ENCODE assay signal across 8 mouse cellular contexts in the genomic region with DNA sequence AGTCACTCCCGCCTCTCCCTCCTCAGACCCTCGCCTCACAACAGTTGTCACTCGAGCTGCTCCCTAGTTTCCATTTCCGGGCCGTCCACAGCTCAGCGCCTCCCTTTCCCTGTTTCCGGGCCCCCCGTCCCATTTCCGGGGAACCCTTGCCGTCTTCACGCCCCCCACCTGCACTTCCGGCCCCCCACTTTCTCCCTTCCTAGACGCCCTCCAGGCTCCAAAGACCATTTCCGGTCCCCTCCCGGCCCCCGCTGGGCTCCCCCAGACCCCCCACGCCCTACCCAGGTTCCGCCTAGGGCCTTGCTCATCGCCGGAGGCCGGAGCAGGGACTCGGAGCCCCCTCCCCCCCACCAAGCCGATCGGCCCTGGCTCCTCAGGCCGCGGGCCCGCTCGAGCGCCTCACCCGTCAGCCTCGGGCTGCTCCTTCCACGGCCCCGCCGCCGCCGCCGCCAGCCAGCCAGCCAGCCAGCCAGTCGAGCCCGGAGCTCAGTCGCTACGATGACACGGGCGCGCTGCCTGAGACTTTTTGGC. TPM values are rescaled to one million over a fixed set of nuclear protein-coding genes. Genes with fewer than 3 reads are reported as not detected.
DNase-seq lines count a peak whose midpoint lies in the region; ATAC-seq and TF ChIP-seq lines count a peak whose summit lies in the region.

No protein-coding gene starts in this region.

- peak overlapping the region; percentile 80 for H3K9ac ChIP-seq in forebrain, embryonic 15.5 days (replicated peaks)
- peak overlapping the region; percentile 99 for H3K9ac ChIP-seq in lung, embryonic 15.5 days

- H3K4me3 ChIP-seq in forebrain, embryonic 15.5 days, result peak overlapping the region; percentile 73
- H3K4me3 ChIP-seq in lung, embryonic 15.5 days, result peak overlapping the region; percentile 99
- peak overlapping the region; percentile 100 for H3K4me3 ChIP-seq in olfactory bulb, adult 2 months (ENCODE audit: insufficient read depth, low read depth, low read length)

- H3K9me3 ChIP-seq in forebrain, embryonic 15.5 days, result no peaks in the 10 kb centered on the region
- H3K9me3 ChIP-seq in lung, embryonic 15.5 days, result no peaks in the 10 kb centered on the region

- no peak for TF ChIP-seq CTCF in olfactory bulb, adult 2 months (IDR thresholded peaks at IDR 0.05; ENCODE audit: insufficient read depth, low read depth, low read length)

- no peak for TF ChIP-seq POLR2A in olfactory bulb, adult 2 months (IDR thresholded peaks at IDR 0.05; ENCODE audit: insufficient read depth, low read depth, low read length)

- WGBS in forebrain, embryonic 15.5 days, result 0% methylated on average over 44 of the region's 44 CpGs
- WGBS in lung, embryonic 15.5 days, result under 1% methylated on average over 31 of the region's 44 CpGs
- under 1% methylated on average over 44 of the region's 44 CpGs for WGBS in olfactory bulb, adult 2 months

- no peaks in the 10 kb centered on the region for H3K36me3 ChIP-seq in forebrain, embryonic 15.5 days
- no peaks in the 10 kb centered on the region for H3K36me3 ChIP-seq in lung, embryonic 15.5 days

- H3K4me1 ChIP-seq in forebrain, embryonic 15.5 days, result peaks cover 28% of the 10 kb centered on the region
- H3K4me1 ChIP-seq in lung, embryonic 15.5 days, result 0 out of 2 replicates have a peak, but pooled peaks cover 16% of the 10 kb centered on the region
- H3K4me1 ChIP-seq in olfactory bulb, adult 2 months (ENCODE audit: control insufficient read depth, insufficient read depth, low read length), result peaks cover 3% of the 10 kb centered on the region; the same call in 1 of the 2 replicates

- no peaks in the 10 kb centered on the region for H3K27me3 ChIP-seq in forebrain, embryonic 15.5 days
- no peaks in the 10 kb centered on the region for H3K27me3 ChIP-seq in lung, embryonic 15.5 days

- peak overlapping the region; percentile 99 for H3K27ac ChIP-seq in forebrain, embryonic 15.5 days (replicated peaks)
- H3K27ac ChIP-seq in lung, embryonic 15.5 days, result peak overlapping the region; percentile 98
- peak overlapping the region; percentile 77; the same call in 1 of the 2 replicates for H3K27ac ChIP-seq in olfactory bulb, adult 2 months (ENCODE audit: insufficient read depth, low read depth, low read length)

- ATAC-seq in CD4-positive, CD25-positive, alpha-beta regulatory T cell, adult 4 months, result peak; percentile 43
- peak; percentile 76 for ATAC-seq in forebrain, embryonic 15.5 days (replicated peaks)
- peak; percentile 60 for ATAC-seq in lung, embryonic 15.5 days (ENCODE audit: borderline replicate concordance, extremely low read depth, low FRiP score, low TSS enrichment)

- intact Hi-C loops in heart, postnatal 25 days (cut with DNase I), result no loop called here

- peak overlapping the region; percentile 68 for H3K4me2 ChIP-seq in forebrain, embryonic 15.5 days (replicated peaks)
- H3K4me2 ChIP-seq in lung, embryonic 15.5 days, result peak overlapping the region; percentile 67

- peak; percentile 50 for DNase-seq in brain, embryonic 18.5 days (ENCODE audit: low read depth, low spot score)
- DNase-seq in heart, postnatal 25 days (ENCODE audit: low spot score), result peak; percentile 57
- peak; percentile 47 to 54 for DNase-seq in layer of hippocampus, adult 8-10 months (ENCODE audit: low spot score in 2 of 2)
- DNase-seq in thymus, adult 18-20 months, result peak; percentile 79 to 84

RNA-seq across cellular contexts. Expression of gene Fbxo36, which starts 1.0 kb away (rescaled TPM):
- 1 to 10 TPM; 1.4 to 2.4 TPM for polyA plus RNA-seq in CD4-positive, CD25-positive, alpha-beta regulatory T cell, adult 4 months (2017; shearing (Covaris generic))
- polyA plus RNA-seq in forebrain, embryonic 15.5 days (2015; fragmentation: Nextera tagmentation; extraction: Ambion mirVana), result 4.4 and 6.5 TPM in 2 replicates
- total RNA-seq in heart, postnatal 25 days (2021), result 1 to 10 TPM in 1 of 2 experiments, under 1 TPM in 1; 0.98 to 1.7 TPM
- 1 to 10 TPM; 1.7 to 5.4 (median 3.5) TPM for total RNA-seq in layer of hippocampus, adult 8-10 months (2022)
- 16.0 and 16.5 TPM in 2 replicates for polyA plus RNA-seq in lung, embryonic 15.5 days (2015; fragmentation: Nextera tagmentation; extraction: Ambion mirVana)
- not detected in 2 replicates for polyA plus RNA-seq in olfactory bulb, adult 2 months (2012; ENCODE audit: insufficient read depth, insufficient read length, low replicate concordance, missing spikeins)

RNA-seq across cellular contexts. Expression of gene Trip12, which starts 1.6 kb away (rescaled TPM):
- 100 to 1,000 TPM; 156 to 163 TPM for polyA plus RNA-seq in CD4-positive, CD25-positive, alpha-beta regulatory T cell, adult 4 months (2017; shearing (Covaris generic))
- polyA plus RNA-seq in forebrain, embryonic 15.5 days (2015; fragmentation: Nextera tagmentation; extraction: Ambion mirVana), result 53.8 and 55.5 TPM in 2 replicates
- total RNA-seq in heart, postnatal 25 days (2021), result 100 to 1,000 TPM; 185 to 203 TPM
- 100 to 1,000 TPM; 183 to 241 (median 215) TPM for total RNA-seq in layer of hippocampus, adult 8-10 months (2022)
- 49.2 and 56.0 TPM in 2 replicates for polyA plus RNA-seq in lung, embryonic 15.5 days (2015; fragmentation: Nextera tagmentation; extraction: Ambion mirVana)
- 151 TPM in 1 of 2 replicates, not detected in the other for polyA plus RNA-seq in olfactory bulb, adult 2 months (2012; ENCODE audit: insufficient read depth, insufficient read length, low replicate concordance, missing spikeins)

Comparison
In these comparisons a context has a peak if more than half of its experiments do, and no peak if none do; other contexts are left out.
1. Peak in every context shown above with its lines: DNase-seq, ATAC-seq, H3K4me3 ChIP-seq and H3K27ac ChIP-seq.